In genomic region chr3:90389511-90390490, GRCm38 (mm10) we compare ENCODE assay signal across 8 mouse cellular contexts. TPM values are rescaled to one million over a fixed set of nuclear protein-coding genes. Genes with fewer than 3 reads are reported as not detected.
DNase-seq lines count a peak whose midpoint lies in the region; ATAC-seq lines count a peak whose summit lies in the region.

Gene Slc27a3, minus strand, starts transcription at chr3:90389938.

- ATAC-seq in forebrain, embryonic 12.5 days (ENCODE audit: low FRiP score) = peak; percentile 55
- ATAC-seq in stomach, embryonic 15.5 days (ENCODE audit: insufficient read depth, low FRiP score, low read depth) = peak; percentile 56
- ATAC-seq in inflammation-experienced regulatory T-cells, adult 6 months = no peak

- H3K9ac ChIP-seq in forebrain, embryonic 12.5 days = peak within 1 kb of the TSS; percentile 74
- peak within 1 kb of the TSS; percentile 58 for H3K9ac ChIP-seq in stomach, embryonic 15.5 days

- peaks cover 31% of the 10 kb centered on the region for H3K4me1 ChIP-seq in forebrain, embryonic 12.5 days
- peaks cover 35% of the 10 kb centered on the region for H3K4me1 ChIP-seq in stomach, embryonic 15.5 days

- 0 out of 2 replicates have a peak, but pooled peaks cover 9% of the 10 kb centered on the region for H3K27me3 ChIP-seq in forebrain, embryonic 12.5 days
- no peaks in the 10 kb centered on the region for H3K27me3 ChIP-seq in stomach, embryonic 15.5 days (replicated peaks)

- no peaks in the 10 kb centered on the region for H3K9me3 ChIP-seq in forebrain, embryonic 12.5 days
- H3K9me3 ChIP-seq in stomach, embryonic 15.5 days = no peaks in the 10 kb centered on the region

- peak within 1 kb of the TSS; percentile 64 for H3K4me3 ChIP-seq in forebrain, embryonic 12.5 days (replicated peaks)
- peak within 1 kb of the TSS; percentile 67 for H3K4me3 ChIP-seq in stomach, embryonic 15.5 days (replicated peaks)

- intact Hi-C loops in heart, postnatal 36 days (cut with DNase I) = no loop called here

- H3K36me3 ChIP-seq in forebrain, embryonic 12.5 days (replicated peaks) = peaks cover 50% of the 10 kb centered on the region
- peaks cover 29% of the 10 kb centered on the region for H3K36me3 ChIP-seq in stomach, embryonic 15.5 days

- H3K4me2 ChIP-seq in forebrain, embryonic 12.5 days = peak within 1 kb of the TSS; percentile 95
- H3K4me2 ChIP-seq in stomach, embryonic 15.5 days = peak within 1 kb of the TSS; percentile 98

- peak within 1 kb of the TSS; percentile 89 for H3K27ac ChIP-seq in forebrain, embryonic 12.5 days
- peak within 1 kb of the TSS; percentile 83 for H3K27ac ChIP-seq in stomach, embryonic 15.5 days

- peak; percentile 58 for DNase-seq in NIH3T3 (ENCODE audit: low read depth)
- DNase-seq in adrenal gland, postnatal 4 days (ENCODE audit: low spot score in 2 of 2) = peak; percentile 32 to 44
- DNase-seq in heart, postnatal 36 days = peak; percentile 42 to 49
- DNase-seq in layer of hippocampus, postnatal 25 days (ENCODE audit: extremely low spot score in 1 of 2, low spot score in 1 of 2) = no peak
- DNase-seq in lung, postnatal 4 days = peak; percentile 65 to 87

- WGBS in forebrain, embryonic 12.5 days = under 1% methylated on average over 50 of the region's 55 CpGs
- 1% methylated on average over 55 of the region's 55 CpGs for WGBS in stomach, embryonic 15.5 days

RNA-seq across cellular contexts. Expression of gene Slc27a3, which starts in this region (rescaled TPM):
- 10 to 100 TPM; 76.7 to 83.4 TPM for total RNA-seq in adrenal gland, postnatal 4 days (2021)
- polyA plus RNA-seq in forebrain, embryonic 12.5 days (2016; fragmentation: Nextera tagmentation; extraction: Ambion mirVana) = 14.7 and 18.3 TPM in 2 replicates
- under 1 TPM; 0.54 to 1.00 TPM for total RNA-seq in heart, postnatal 36 days (2021)
- 10 to 100 TPM; 13.7 to 17.1 TPM for total RNA-seq in layer of hippocampus, postnatal 25 days (2021)
- 14.5 and 16.1 TPM in 2 replicates for polyA plus RNA-seq in stomach, embryonic 15.5 days (2015; fragmentation: Nextera tagmentation; extraction: Ambion mirVana)
- under 1 TPM in 1 of 3 experiments, not detected in 2; 0.31 TPM for polyA plus RNA-seq in inflammation-experienced regulatory T-cells, adult 6 months (2017; shearing (Covaris generic))

Comparison
In these comparisons a context has a peak if more than half of its experiments do, and no peak if none do; other contexts are left out.
1. RNA of gene Slc27a3 (total RNA-seq): 76.7 to 83.4 TPM in adrenal gland, postnatal 4 days and 13.7 to 17.1 TPM in layer of hippocampus, postnatal 25 days; 0.54 to 1.00 TPM in heart, postnatal 36 days; every median in the first group is over 4 times any median in the second.
2. RNA of gene Slc27a3 (total RNA-seq): 76.7 to 83.4 TPM in adrenal gland, postnatal 4 days; 13.7 to 17.1 TPM in layer of hippocampus, postnatal 25 days; every median in the first group is over 4 times any median in the second.
3. RNA of gene Slc27a3 (polyA plus RNA-seq): 14.7 to 18.3 TPM in forebrain, embryonic 12.5 days and 14.5 to 16.1 TPM in stomach, embryonic 15.5 days; 0.31 TPM in inflammation-experienced regulatory T-cells, adult 6 months; every median in the first group is over 10 times any median in the second.
4. Peak in DNase-seq in heart, postnatal 36 days; RNA of the gene not detected or under 1 TPM.
5. DNase-seq: peak in NIH3T3 (single experiment), adrenal gland, postnatal 4 days (2 of 2) and lung, postnatal 4 days (2 of 2); none in layer of hippocampus, postnatal 25 days (0 of 2).